Mouse (Mus musculus): ENCODE measurements around the gene Gm38392.
A peak's percentile ranks its signal among the peaks of the same experiment; 100 is the strongest.

Gene Gm38392

GRCm38 (mm10) chr3:88235616-88236015 lies 51.4 kb downstream of the Gm38392 start:
- DNase-seq (ENCODE audit: low spot score in 2 of 2) = no peak

DNA sequence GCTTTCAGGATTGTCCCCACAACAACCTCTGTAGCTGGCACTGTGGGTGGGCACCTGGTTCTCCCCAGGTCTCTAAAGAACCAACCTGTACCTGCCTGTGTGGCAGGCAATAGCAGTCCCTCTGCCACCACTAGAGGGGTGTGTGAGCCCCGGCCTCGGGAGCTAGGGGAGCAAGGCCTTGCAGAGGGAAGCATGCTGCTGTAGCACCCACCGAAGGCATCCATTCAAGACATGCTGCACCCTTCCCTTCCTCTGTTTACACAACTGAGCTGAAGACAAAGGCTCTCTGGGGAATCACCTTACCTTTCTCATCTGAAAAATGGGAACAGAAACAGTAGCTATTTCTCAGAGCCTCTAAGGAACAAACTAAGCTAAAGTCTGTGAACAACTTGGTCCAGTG lies 51.8 kb downstream of the Gm38392 start:
- peak; percentile 62 to 70 for DNase-seq (ENCODE audit: low spot score in 2 of 2)

- DNase-seq (ENCODE audit: low spot score in 2 of 2) = peak; percentile 51 to 57
Measured at GRCm38 (mm10) chr3:88234041-88234440, 53.0 kb downstream of the Gm38392 start.

GRCm38 (mm10) chr3:88232851-88233649 lies 54.0 kb downstream of the Gm38392 start:
- DNase-seq (ENCODE audit: low spot score in 2 of 2) = no peak

- DNase-seq (ENCODE audit: low spot score in 2 of 2) = no peak
Measured at GRCm38 (mm10) chr3:88232301-88232702, 54.7 kb downstream of the Gm38392 start.

DNA sequence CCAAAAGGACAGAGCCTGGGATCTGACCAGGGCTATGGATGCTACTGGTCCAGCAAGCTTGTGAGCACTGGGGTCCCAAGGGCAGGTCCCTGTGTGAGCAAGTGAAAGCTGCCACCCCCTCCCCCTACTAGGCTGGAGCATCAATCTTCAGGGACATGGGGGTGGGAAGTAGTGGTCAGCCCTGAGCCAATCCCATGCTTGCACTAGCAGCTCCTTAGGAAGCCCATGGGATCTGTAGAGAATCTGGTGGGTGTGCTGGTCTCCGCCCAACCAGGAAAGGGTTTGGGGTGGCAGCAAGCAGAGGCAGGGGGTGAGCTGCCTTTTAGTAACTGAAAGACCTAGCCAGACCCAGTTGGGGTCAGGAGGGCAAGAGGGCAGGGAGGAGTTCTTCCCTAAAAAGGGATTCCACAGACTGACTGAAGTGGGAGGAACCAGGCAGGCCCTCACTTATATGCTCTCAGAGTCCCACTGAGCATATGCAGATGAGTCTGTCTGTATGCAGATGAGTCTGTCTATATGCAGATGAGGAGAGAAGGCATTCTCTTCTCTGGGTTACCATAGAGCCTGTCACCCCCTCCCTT lies 55.9 kb downstream of the Gm38392 start:
- DNase-seq (ENCODE audit: low spot score in 2 of 2) = no peak

GRCm38 (mm10) chr3:88230262-88231047 lies 56.6 kb downstream of the Gm38392 start:
- DNase-seq (ENCODE audit: low spot score in 2 of 2) = no peak

- no peak for DNase-seq (ENCODE audit: low spot score in 2 of 2)
Measured at GRCm38 (mm10) chr3:88229526-88229925, 57.5 kb downstream of the Gm38392 start.

GRCm38 (mm10) chr3:88228906-88229305 lies 58.1 kb downstream of the Gm38392 start:
- no peak for DNase-seq (ENCODE audit: low spot score in 2 of 2)

- DNase-seq (ENCODE audit: low spot score in 2 of 2) = no peak
Measured at GRCm38 (mm10) chr3:88227976-88228375, 59.0 kb downstream of the Gm38392 start.

DNA sequence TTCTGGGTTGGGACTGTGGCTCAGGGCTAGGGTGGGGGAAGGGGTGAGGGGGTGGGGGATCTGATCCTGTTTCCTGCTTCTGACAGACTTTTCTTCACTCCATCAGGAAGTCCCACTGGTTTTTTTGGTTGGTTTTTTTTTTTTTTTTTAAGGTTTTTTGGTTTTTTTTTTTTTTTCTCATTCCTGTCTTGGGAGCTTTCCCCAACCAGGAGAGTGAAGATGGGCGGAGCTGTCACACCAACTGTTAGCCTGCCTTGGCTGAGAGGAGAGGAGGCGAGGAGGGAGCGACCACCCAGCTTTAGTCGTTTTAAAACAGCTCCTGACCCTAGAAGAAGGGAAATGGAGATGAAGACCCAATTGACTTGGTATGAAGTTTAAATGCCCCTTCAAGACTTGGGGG lies 59.8 kb downstream of the Gm38392 start:
- no peak for DNase-seq (ENCODE audit: low spot score in 2 of 2)

- DNase-seq (ENCODE audit: low spot score in 2 of 2) = no peak
Measured at GRCm38 (mm10) chr3:88226101-88226845, 60.7 kb downstream of the Gm38392 start.

- no peak for DNase-seq (ENCODE audit: low spot score in 2 of 2)
Measured at GRCm38 (mm10) chr3:88224929-88225328, 62.1 kb downstream of the Gm38392 start.

DNA sequence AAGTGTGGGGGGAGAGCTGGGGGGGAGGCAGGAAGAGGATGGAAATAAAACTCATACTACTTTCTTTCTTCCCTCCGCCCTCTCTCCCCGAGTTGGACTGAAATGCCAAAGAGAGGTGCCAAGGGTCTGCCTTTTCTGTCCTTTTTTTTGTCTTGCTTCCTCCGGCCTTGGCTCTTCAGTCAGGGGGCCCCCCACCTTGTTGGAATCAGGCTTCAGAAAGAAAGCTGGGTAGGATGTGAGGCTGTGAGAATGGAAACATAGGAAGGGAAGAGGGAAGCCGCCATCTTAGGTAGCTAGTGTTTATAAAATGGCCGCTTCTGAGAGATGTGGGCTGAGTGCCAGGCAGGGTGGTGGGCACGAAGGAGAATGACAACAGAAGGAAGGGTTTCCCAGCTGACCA lies 64.6 kb downstream of the Gm38392 start:
- no peak for DNase-seq (ENCODE audit: low spot score in 2 of 2)

- DNase-seq (ENCODE audit: low spot score in 2 of 2) = no peak
Measured at GRCm38 (mm10) chr3:88221519-88222390, 65.3 kb downstream of the Gm38392 start.

DNA sequence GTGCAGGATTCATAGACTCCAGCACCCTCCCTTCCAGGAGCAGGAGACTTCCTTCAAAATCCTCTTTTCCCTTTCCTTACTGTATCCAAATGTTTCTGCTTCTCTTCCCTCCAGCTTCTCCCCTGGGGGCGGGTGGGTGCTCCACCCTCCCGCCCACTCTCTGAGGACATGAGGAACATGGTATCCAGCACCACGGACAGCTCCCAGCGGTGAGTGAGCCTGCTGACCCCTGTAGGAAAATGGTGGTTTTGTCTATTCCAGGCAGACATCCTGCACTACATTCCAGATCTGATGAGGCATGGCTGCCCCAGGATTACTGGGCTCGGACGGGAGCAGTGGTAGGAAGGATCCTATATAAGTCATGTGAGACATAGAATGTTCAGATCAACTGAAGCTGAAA lies 66.2 kb downstream of the Gm38392 start:
- DNase-seq (ENCODE audit: low spot score in 2 of 2) = peak in 1 of 2 experiments; percentile 33

GRCm38 (mm10) chr3:88219940-88220339 lies 67.1 kb downstream of the Gm38392 start:
- DNase-seq (ENCODE audit: low spot score in 2 of 2) = no peak

DNA sequence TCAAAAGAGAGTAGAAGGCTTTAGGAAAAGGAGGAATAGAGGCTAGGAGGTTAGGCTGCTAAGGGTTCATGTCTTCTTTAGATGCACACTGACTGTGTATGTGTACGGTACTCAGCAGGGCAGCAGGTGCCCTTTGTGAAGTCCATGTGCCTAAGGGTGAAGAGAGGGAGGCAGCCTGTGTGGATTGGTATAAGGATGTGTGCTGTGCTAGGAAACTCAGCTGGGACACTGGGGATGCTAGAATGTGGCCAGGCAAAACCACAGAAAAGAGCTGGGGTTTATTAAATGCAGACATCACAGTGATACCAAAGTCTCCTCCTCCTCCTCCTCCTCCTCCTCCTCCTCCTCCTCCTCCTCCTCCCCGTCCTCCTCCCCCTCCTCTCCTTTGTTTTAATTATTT lies 69.3 kb downstream of the Gm38392 start:
- DNase-seq (ENCODE audit: low spot score in 2 of 2) = no peak

DNA sequence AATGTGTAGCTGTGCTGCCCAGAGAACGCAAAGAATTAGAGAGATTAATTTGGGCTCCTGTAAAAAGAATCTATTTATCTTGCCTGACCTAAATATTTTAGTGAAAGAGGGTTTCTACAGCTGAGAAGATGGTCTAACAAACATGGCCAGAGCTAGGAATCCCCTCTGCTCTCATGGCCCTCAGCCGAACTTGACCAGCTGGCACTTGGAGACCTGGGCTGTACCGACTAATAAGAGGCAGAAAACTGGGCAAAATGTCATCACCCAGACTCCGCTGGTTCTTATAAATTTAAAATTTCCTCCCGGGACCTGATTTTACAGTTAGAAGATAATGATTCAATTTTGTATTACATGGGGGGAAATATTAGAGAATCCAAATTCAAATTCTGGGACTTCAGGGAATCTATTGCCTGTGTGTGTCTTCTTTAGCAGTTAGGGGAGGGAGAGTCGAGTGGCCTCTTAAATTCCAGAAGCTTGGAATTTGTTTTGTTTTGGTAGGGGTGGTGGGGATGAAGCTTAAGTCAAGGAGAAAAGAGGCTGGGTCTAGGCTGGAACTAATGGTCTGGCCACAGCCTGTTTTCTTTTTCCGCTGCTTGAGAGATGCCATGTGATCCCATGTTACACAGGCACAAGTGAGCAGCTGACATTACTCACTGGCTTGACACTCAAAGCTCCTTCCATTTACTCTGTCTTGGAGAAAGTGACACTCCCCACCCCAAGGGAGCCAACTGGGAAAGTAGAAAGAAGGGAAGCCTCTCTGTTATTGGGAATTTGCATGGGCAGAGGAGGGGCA lies 70.3 kb downstream of the Gm38392 start:
- DNase-seq (ENCODE audit: low spot score in 2 of 2) = no peak

GRCm38 (mm10) chr3:88216116-88216515 lies 70.9 kb downstream of the Gm38392 start:
- DNase-seq (ENCODE audit: low spot score in 2 of 2) = no peak
